Mouse (Mus musculus) ovary, adult 18-20 months (tissue): ENCODE results near the gene Gid4.
A peak's percentile ranks its signal among the peaks of the same experiment; 100 is the strongest.
"Not testable (repeated sequence)": the region's sequence is repeated elsewhere in the genome, so short reads cannot be mapped to it uniquely, and the experiment has no call there.

Experiments used
- DNase-seq: peaks from one replicate; pipeline ENCODE4 v3.0.0; 2022; ENCODE audit warnings: low spot score, mixed read lengths

The Gid4 gene

GRCm38 (mm10) chr11:60433501-60433900 is 16.6 kb downstream of the Gid4 start:
- no peak for DNase-seq

DNA sequence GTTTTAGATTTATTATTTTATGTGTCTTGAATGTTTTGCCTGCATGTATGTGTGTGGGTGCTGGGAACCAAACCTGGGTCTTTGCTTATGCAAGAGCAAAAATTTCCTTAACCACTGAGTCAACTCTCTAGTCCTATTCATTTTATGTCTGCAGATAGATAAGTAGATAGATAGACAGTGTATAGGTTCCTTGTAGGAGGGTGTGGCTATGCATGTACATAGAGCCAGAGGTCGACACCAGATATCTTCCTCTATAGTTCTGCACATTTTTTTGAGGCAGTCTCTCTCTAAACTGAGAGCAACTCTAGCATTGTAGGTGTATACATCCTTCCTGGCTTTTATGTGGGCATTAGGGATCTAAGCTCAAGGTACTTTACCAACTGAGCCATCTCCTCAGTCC is 18.2 kb downstream of the Gid4 start:
- DNase-seq = no peak

- DNase-seq = no peak
Measured at GRCm38 (mm10) chr11:60436618-60437017, 19.7 kb downstream of the Gid4 start.

- not testable (repeated sequence) for DNase-seq
Measured at GRCm38 (mm10) chr11:60439621-60440020, 22.7 kb downstream of the Gid4 start.

DNA sequence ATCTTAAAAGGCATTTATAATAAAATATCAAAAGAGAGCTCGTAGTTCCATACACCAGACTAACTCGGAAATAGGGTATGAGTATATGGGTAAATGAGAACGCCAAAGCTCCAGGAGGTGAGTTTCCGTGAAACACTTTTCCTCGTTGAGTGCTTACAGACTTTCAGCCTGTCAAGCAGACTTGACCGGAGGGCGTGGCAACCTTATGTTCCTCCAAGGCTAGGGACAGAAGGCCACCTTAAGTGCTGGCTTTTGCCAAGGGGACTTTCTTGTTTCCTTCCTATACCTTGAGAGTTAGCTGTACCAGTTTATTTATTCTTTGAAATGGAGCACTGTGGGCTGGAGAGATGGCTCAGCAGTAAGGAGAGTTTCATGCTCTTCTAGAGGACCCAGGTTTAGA is 23.2 kb downstream of the Gid4 start:
- no peak for DNase-seq

DNA sequence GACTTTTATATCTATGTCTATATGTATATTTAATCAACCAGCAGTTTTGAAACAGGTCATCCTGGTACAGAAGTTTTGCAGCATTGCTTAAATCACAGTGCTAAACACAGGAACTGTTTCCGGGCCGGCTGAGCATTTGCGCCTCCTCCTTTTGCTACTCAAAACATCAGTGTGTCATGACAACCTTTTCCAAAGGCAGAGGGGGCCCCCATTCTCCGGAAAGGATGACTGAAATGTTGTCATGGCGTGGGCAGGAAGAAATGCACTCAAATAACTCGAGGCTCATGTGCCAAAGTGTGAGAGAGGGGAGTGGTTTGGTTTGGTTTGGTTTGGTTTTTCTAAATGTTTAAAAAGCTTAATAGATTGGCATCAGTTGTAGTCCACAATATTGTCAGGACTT is 26.0 kb downstream of the Gid4 start:
- no peak for DNase-seq

DNA sequence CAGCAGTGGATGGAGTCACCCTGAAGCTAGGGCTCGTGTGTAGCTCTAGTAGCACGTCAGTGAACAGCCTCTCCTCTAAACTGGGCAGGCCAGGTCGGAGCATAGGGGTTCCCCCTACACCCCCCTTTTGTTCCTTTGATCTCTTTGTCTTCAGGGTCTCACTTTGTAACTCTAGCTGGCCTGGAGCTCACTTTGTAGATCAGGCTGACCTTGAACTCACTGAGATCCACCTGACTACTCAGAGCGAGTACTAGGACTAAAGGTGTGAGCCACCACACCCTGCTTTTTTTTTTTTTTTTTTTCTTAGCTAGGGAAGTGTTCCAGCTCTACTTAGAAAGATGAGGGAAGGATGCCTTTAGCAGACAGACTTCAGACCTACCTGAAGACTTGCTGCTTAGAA is 27.1 kb downstream of the Gid4 start:
- DNase-seq = no peak

GRCm38 (mm10) chr11:60454080-60454744 is 37.3 kb downstream of the Gid4 start, which contains the start of gene Drg2:
Gene Drg2 (plus strand): TSS chr11:60454591.
- peak; percentile 73 for DNase-seq

DNA sequence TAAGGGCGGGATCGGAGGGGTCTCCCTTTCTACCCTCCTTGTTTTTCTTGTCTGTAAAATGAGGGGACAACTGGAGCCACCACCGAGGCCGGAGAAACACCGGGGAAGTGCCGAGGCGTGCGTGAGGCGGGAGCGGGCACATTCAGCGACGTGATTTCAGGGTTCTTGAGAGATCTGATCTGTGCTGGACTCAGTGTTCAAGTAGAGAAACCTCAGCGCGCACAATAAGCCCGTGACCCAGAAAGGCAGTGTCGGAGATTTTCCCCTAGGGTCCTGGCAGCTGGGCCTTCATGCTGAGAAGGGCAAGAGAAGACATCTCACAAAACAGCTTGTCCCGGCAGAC is 37.8 kb downstream of the Gid4 start:
- DNase-seq = no peak

DNA sequence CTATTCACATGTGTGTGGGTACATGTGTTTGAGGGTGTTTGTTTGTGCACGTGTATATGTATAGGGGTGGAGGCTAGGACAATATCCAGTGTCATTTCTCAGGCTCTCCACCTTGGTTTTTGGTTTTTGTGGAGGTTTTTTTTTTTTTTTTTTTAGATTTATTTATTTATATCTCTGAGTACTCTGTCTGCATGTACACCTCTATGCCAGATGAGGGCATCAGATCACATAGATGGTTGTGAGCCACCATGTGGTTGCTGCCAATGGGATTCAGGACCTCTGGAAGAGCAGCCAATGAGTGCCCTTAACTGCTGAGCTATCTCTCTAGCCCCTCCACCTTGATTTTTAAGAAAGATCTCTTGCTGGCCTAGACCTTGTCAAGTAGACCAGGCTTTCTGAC is 41.0 kb downstream of the Gid4 start:
- DNase-seq = no peak

DNA sequence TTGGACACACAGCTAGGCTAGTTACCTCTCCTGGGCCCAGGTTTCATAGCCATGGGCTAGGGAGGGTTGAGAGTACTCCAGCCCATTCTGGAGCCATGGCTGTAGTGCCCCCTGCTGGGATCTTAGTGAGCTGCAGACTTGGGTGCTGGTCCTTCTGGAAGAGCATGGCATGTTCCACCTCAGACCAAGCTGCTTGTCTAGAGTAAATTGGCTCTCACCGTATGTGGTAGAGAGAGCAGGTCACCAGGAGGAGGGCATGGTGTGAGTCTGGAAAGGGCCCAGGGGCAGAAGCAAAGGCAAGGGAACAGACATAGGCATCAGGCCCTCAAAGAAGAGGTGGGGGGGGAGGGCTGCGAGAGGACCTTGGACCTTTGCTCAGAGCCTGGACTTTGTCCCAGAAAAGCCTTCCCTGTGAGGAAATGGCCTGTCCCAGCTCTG is 49.0 kb downstream of the Gid4 start:
- no peak for DNase-seq

DNA sequence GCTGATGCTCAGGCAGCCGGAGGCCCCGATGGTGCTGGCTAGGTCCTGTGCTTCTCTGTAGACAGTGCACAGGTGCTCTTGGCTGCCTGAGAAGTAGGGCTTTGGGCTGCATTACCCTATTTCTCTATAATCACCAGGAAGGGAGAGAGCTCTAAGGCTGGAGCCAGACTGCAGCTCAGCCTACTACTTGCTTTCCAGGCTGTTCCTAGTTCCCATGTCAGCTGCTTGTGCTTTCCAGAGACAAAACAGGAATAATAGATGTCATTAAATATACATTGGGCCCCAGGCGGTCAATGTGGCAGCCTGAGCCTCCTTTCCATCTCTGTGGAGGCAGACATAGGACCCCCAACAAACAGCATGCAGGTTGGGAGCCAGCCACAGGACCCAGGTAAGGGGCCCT is 52.1 kb downstream of the Gid4 start, which contains the start of gene Myo15:
Gene Myo15 (plus strand): TSS at position 301 of the 400 bp plus-strand sequence.
- no peak for DNase-seq

DNA sequence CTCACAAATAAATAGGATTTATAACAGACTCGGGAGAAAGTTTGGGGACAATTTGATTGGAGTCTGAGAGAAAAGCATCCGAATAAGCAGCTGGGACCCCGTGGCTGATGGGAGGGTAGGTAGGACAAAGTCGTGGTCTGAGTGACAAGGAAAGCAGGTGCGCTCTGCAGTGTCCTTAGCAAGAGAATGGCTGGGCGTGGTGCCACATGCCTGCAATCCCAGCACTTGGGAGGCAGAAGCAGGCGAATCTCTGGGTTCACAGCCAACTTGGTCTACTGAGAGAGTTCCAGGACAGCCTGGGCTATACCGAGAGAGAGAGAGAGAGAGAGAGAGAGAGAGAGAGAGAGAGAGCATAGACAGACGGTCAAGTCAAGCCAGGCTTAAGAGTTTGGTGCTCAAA is 53.8 kb downstream of the Gid4 start:
- no peak for DNase-seq

GRCm38 (mm10) chr11:60474534-60474933 is 57.6 kb downstream of the Gid4 start:
- no peak for DNase-seq

DNA sequence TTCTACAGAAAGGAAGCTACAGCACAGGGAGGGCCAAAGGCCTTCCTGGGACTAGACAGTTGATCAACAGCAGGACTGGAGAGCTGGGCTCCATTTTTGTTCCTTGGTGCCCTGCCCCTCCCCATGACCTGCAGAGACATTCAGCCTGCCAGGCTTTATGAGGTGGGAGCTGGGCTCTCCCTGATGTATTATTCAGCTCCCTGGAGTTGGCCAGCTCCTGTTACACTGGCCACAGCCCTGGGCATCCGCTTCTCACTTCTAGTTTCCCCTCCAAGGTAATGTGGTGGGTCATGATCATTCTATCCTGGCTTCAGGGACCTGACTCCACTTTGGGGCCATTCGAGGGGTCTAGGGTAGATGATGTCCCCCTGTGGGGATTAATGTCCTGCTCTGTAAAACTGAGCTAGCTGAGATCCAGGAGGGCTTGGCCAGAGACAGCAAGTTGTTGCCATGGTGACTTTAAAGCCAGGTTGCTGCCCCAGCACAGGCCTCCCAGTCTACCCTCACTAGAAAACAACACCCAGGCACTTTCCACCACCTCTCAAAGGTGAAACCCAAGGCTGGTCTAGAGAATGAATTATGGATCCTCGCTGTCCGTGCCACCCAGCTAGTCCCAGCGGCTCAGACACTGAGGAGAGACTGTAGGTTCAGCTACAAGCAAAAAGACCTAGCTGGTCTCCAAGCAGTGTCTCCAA is 58.9 kb downstream of the Gid4 start:
- DNase-seq = no peak

DNA sequence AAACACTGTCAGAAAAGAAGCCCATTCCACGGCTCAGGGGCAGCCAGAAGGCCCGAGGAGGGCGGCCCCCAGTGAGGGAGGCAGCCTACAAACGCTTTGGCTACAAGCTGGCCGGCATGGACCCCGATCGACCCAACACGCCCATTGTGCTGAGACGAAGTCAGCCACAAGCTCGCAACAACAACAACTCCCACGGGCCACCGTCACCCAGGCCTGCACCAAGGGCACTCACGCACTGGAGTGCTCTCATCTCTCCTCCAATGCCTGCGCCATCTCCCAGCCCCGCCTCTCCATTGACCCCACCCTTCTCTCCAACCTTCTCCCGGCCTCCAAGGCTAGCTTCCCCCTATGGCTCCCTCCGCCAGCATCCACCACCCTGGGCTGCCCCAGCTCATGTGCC is 61.2 kb downstream of the Gid4 start:
- DNase-seq = peak; percentile 43

GRCm38 (mm10) chr11:60486267-60486666 is 69.3 kb downstream of the Gid4 start:
- DNase-seq = no peak

DNA sequence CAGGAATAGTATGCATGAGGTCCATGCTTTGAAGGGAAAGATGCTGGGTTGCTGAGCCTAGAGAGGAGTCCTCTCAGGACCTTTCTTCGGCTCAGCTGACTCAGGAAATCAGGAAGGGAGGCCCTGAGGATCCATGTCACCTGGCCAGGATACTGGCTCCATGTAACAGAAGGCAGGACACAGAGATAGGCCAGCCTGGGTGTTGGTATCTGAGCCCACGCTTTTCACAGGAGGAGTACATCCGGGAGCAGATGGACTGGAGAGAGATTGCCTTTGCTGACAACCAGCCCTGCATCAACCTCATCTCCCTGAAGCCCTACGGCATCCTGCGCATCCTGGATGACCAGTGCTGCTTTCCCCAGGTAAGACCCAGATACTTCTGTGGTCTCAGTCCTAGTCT is 75.8 kb downstream of the Gid4 start:
- DNase-seq = no peak

DNA sequence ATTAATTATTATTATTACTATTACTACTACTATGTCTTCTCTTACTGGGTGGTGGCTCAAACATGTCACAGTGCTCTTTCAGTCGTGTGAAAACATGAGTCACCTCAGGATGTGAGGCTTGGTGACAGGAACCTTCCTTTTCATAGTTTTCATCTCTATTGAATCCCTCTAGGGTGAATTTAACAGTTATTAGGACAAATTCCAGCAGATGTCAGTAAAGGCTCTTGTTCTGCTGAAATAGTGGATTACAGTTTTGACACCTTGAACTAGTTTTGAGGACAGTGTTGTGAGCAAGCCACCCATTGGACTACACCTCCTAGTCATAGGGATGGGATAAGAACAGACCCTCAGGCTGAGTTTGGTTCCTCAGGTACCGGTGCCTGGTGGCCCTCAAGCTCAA is 78.7 kb downstream of the Gid4 start:
- DNase-seq = no peak
